Mouse (Mus musculus): ENCODE measurements around the gene Ubac2. TPM values are rescaled to one million over a fixed set of nuclear protein-coding genes. Genes with fewer than 3 reads are reported as not detected.

Ubac2 gene
- total RNA-seq, 2 experiments from 2014 or later = 22.9 to 24.4 TPM

DNA sequence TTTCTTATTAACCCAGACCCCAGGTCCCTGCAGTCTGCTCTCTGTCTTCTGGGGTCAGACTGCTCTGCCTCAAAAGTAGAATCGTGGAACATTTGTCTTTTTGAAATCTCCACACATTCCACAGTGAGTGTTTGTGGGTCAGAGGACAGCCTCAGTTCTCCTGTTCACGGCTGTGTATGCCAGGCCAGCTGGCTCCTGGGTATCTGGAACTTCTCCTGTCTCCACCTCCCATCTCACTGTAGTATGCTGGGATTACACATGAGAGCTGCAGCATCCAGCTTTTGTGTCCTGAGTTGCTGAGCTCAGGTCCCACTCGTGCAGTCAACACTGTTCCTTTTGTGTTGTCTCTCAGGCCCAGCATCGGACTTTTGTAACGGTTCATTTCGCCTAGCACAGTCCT, 46.5 kb downstream of the Ubac2 start:
- no peak for DNase-seq

DNA sequence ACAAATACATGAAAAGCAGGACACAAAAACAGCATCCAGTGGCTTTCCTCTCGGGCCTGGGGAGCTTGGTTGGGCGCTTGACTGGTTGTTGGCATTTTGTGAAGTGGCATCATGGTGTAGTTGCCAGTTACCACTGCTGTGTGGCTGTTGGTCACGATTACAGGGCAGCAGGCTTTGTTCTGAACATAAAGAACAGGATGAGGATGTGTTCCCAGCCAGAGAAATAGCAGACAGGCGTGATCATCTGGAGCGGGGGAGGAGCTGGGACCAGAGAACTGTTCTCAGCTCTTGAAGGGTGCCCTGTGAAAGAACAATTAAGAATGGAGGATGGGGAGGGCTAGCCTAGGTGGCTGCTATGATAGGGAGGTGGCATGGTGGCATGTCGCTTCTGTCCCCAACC, 48.5 kb downstream of the Ubac2 start:
- no peak for DNase-seq

DNA sequence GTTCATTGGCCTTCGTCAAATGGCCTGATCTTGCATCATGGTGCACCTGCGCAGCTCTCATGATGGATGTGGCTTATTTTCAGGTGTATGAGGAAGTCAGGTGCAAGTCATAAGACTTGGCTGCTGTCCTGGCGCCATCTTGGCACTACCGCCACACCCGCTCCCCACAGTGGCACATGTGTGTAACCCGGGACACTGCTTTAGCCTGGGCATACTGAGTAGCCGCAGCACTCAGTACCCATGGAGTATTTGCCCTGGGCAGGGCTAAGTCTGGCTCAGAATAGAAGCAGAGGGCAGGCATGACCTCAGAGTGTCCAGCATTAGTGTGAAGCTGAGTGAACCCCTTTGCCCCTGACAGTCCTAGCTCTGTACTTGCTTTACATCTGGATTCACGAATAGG, 49.0 kb downstream of the Ubac2 start:
- DNase-seq = no peak

DNA sequence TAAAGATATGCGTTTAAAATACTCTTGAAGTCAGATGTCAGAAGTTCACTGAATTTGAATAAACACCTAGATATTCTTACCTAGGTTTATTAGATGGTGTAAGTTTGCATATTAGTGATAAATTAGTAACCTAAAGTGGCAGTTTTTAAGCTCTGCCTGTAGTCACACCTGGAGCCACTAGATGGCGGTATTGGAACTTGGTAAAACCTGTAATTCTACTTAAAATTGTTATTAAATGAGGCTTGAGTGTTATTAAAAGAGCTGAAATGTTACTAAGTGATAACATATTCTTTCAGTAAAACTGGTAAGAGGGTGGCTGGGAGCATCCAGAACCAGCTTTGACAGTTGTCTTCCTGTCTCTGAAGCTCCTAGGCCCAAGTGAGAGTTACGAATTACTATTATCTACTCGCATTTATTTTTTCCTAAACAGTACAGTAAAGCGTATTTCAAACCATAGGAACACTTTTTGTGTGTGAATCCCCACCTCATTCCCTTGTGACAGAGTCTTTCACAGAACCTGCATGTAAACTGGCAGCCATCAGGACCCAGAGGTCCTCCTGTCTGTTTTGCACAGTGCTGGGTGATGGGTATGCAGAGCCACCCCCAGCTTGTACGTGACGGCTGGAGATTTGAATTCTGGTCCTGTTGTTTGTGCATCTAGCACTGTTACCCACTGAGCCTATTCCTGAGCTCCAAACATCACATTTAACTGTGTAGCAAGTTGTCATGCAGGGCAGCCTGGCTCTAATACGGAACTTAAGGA, 50.1 kb downstream of the Ubac2 start:
- no peak for DNase-seq

DNA sequence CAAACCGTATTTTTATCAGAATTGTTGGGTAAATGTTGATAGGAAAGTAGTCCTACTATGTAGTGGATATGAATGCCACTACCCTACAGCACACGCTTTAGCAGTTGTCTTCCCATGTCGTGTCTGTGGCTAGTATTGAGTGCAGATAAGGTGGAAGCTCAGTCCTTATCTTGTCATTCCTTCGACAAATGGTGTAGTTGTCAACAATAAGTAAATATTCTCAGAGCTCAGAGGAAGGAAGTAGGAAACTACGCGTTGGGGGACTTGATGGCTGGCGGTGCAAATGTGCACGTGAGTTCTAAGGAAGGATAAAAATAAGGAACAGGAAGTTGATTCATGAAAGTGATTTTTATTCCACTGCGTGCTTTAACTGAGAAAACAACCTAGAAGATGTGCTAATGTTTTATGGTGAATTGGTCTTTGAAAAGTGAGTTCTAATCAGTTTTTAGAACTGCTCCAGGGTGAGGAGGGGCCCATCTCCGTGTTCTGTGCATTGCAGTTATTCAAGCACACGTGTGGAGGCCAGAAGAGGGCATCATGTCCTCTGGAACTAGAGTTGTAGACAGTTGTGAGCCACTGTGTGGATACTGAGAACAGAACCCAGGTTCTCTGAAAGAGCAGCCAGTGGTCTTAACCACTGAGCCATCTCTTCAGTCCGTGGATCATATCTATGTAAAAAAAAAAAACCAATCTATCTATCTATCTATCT, 51.0 kb downstream of the Ubac2 start:
- DNase-seq = no peak

DNA sequence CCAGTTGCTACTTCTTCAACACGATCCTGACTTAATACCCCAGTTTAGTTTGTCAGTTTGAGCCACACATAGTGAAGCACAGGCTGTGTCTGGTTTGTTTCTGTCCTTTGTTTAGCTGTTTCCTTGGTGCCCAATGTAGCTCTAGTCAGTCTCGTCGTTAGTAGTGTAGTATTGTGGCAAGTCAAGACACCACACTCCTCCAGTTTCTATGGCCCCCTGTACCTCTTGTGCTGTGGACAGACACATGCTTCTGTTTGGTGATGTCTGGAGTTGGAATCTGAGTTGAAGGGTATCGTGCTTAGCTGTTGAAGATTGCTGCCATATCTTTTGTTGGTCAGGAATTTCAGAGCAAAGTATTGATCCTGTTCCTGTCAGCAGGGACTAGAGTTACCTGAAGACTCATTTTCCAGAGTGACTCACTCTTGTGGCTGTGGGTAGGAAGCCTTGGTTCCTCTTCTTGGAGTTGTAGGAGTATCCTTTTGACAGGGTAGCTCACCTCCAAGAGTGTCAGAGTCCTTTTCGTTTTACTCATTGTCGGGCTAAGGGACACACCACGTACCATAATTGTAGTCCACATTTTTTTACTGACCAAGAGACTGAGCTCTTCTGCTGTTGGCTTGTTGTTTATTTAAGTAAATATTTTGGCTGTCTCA, 52.4 kb downstream of the Ubac2 start:
- no peak for DNase-seq

DNA sequence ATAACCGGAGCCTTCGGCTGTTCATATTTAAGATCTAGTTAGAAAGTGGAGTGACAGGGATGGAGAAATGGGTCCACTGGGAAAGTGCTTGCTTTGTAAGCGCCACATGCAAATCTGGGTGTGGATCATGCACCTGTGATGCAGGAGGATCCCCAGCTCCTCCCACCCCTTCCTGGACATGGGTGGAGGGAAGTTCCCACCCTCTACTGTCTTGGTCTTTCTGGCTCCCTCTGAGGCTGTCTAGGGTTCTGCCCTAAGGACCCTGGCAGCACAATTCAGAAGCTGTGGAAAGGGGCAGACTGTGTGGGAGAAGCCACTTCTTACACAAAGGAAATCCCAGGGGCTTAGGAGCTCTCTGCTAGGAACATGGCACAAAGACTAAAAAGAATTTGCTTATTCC, 53.2 kb downstream of the Ubac2 start:
- no peak for DNase-seq

DNA sequence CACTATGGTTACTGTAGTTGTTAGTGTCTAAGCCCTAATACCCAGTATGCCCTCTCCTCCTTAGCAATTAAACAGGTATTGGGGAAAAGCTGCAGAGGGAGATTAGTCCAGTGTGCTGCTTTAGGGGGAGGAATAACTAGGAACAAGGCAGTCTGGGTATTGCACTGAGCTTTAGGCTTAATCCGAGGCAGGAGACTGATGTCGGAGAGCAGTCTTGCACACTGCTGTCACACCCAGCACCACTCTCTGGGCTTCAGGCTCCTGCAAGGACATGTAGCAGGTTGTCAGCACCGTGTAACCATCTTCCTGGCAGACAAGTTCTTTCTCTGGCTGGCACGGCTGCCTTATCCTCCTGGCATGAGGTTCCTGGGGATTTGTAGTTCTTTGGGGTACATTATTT, 53.8 kb downstream of the Ubac2 start:
- DNase-seq = no peak

DNA sequence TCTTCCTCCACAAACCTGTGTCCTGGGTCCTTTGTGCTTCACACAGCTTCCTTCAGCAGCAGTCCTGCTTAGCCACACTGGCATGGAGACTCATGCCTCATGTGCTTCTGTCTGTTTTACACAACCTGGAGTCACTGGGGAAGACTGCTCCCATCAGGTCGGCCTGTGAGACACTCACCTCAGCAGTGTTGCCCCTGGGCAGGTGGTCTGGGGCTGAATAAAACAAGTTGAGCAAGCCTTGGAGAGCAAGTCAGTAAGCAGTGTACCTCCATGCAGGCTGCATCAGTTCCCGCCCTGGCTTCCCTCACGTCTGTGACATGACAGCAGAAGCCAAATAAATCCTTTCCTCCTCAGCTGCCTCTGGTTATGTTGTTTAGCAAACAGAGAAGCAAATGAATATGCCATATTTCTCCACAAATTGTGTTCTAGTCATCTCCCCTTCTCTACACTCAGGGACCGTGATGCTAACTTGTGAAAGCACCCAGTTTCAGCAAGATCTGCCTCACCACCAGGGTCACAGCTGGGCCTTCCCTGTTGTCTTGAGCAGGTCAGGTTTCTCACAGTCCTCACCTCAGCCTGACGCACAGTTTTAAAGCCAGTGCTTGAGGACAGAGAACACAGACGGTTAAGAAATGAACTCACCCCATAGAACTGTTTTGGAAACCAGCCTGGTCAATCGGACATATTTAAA, 55.6 kb downstream of the Ubac2 start:
- no peak for DNase-seq

DNA sequence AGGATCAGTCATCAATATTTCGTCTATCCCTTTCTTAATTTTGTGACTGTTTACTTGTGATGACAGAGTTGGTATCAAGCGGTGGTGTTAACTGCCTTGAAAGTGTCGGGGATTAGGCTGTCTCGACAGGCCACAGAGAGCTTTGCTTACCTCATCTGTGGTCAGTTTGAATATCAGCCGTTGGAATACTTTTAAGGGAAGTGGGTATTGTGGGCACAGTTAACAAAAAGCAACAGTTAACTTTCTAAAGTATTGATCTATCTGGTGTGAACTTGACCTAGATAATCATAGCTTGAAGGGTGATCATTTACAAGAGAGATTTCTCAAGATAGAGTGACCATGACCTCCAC, 56.2 kb downstream of the Ubac2 start:
- DNase-seq = no peak

DNA sequence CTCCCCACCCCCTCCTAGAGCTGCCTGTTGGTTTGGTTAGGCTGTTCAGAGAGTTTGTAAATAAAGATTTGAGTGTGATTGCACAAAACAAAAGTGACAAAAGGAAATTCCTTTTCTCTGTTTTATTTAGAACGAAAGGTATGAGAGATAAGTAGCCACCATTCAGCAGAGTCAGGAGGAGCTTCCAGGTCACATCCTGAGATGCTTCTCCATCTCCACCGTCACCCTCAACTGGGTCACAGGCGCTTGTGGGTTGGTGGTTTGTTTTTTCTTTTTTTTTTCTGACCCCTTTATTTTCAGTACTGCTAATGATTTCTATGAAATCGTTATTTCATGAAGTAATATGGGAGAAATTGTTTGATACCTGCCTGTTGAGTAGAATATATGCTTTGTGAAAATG, 57.9 kb downstream of the Ubac2 start:
- no peak for DNase-seq

DNA sequence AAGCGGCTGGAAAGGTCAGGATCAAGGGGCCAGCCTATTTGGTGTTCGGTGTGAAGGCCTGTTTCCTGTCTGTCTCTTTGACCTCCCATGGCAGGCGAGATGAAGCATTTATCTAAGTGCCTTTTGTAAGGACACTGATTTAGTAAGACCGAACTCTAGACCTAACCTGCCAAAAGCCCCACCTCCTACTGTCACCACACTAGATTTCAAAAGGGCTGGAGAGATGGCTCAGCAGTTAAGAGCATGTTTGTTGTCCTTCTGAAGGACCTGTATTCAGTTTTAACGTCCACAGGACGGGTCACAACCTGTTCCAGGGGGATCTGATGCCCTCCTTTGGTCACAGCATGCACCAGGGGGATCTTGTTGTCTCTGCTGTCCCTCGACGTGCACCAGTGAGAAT, 58.4 kb downstream of the Ubac2 start:
- no peak for DNase-seq

DNA sequence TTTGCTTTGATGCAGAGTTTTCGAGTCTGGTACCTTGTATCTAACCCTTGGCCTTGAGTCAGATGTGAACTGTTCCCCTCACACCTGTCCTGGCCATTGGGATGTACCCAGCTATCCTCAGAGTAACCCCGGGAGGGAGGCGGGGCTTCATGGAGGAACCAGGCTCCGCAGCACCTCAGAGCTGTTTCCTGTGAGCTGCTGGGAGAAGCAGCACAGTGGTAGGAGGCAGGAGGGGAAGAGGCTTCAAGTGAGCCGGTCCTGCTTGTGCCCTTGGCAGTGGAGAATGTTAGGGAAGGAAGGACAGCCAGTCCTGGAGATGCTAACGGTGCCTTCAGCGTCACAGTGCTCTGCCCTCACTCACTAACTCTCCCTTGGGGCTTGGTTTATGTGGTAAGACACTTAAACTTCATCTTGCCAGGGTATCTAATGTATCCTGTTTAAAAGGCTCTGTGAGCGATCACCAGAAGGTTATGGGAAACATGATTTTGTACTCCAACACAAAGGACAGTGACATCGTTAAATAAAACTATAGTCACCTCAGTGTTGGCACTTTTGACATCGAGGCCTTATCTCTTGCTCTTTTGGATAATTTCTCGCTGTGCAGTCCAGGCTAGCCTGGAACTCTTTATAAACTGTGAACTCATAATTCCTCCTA, 59.3 kb downstream of the Ubac2 start:
- DNase-seq = no peak

DNA sequence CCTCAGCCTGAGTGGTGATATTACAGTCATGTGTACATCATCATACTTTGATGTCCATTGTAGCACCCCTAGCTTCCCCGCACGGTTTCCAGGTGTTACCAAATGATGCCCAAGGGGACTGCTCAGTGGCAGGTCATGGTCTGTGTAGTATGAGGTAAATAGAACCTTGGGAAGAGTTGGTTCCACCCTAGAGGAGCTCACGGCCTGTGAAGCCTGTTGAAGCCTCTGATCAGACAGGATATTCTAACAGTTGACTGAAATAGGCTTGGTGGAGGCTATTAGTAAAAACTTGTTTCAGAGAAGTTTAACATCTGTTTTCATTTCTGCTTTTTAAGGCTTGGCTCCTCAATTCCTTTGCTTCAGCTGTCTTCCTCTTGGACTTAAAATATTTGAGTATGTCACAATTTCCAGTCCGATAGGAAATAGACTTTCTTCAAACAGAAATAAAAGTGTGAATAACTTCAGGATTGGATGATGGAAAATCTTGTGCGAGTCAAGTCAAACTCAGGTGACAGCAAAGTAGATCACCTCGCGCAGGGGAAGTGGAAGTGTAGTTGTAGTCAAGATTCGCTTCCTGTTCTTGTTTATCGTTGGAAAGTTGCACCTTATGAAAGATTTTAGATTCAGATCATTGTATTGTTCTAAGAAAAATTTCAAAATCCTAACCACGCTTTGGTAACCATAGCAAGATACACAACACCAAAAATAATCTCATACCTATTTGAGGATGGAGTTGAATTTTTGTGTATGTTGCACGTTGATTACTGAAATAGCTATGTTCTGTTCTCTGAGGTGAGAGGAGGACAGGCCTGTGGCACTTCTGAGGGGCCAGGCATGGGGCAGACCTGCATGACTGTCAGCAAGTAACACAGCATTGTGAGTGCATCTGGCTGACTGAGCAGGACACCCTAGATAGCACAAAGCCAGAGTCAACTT, 60.1 kb downstream of the Ubac2 start:
- DNase-seq = no peak

DNA sequence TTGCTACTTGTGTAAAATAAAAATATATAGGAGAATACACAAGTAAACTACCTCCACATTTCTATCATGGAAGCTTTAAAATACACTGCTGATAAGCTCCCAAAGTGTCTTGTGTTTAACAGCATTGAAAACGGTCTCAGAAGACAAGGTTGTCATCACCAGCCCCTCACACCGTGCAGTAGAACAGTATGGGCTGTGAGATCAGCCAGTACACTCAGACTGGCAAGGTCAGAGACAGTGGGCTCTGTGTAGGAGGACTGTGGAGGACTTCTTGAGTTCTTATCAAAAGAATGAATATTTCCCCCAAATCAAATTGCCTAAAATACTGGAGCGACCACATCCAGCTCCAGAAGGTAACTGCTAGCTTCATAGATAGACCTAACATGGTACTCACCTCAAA, 61.2 kb downstream of the Ubac2 start:
- DNase-seq = no peak

DNA sequence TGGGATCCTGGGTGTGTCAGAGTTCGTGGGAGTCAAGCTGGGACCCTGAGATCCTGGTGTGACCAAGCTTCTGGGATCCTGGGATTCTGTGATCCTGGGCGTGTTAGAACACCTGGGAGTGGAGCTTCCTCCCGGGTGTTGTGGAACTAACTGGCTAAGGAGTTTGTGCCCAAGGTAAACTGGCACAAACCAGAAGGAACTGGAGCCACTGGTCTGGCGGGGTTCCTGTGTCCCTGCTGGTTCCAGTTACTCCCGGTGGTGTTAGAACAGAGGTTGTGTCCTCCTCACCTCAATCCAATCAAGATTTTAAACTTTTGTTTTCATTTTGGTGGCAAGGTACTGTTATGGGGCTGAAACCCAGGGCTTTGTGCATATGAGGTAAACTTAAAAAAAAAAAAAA, 67.7 kb downstream of the Ubac2 start:
- no peak for DNase-seq

DNA sequence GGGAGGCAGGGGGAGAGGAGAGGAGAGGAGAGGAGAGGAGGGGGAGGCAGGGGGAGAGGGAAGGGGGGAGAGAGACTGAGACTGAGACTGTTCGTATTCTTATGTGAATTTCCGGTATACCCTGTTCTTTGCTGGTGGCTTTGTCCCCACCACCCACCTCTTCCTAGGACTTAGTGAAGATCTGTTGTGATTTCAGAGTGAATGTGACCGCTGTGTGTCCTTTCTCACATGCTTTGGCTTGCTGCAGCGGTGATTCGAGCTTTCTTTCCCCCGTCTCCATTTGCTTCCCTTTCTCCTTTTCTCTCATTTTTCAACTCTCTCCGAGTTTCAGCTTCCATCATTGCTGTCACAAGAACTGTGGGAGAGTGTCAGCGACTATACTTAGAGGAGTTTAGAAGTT, 68.3 kb downstream of the Ubac2 start:
- DNase-seq = no peak

DNA sequence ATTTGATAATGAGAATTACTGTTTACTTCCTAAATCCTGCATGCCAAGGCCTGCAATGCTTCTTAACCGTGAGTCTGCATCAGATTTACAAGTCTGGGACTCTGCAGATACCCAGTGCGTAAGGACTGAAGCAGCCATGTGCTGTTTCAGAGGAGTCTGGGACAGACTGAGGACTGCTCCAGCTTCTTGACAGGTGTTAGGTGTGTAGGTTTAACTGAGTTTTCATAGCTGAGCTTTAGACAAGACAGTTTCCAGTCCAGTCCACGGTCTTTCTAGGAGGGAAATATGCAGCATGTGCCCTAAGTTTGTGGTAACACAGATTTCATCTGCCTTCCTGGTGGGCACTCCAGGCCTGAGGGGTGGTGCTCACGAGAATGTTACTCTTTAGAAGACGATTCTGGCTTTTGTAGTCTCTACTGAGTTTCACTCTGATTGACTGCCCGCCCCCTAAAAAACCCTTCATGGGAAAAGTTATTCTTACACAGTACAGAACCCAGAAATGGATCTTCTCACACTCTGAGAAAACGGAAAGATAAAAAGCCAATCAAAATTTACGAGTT, 68.9 kb downstream of the Ubac2 start:
- DNase-seq = no peak

DNA sequence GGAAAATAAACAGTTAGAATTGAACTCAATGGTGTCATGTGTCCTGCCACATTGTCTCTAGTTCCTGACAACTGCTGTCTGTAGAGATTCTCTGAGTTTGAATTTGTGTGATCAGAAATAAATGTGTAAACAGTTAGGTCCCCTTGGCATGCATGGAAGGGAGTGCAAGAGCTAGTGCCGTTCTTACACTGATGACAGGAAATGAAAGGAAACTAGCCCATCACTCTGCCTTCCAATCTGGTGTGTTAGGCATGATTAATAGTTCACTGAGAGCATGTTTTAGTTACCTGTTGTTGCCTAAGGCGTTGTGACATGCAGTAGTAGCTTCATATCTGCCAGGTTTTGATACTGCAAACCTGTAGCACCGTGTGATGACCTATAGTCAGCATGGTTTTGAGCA, 69.5 kb downstream of the Ubac2 start:
- DNase-seq = no peak

DNA sequence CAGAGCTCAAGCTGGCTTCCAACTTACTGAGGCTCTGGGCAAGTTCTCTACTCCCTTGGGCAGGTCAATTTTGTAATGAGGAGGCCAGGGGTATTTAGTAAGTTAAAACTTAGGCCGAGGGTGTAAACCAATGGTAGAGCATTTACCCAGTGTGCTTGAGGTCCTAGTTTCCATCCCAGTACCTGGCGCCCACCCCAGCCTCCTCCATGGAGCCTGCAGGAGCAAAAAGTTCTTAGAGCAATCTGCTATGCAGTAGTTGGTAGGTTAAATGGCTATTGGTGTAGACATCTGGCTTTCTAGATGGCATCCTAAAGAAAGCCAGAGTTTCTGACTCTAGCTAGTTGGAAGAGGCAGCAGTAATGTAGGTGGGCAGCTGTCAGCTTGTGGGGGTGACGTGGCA, 71.0 kb downstream of the Ubac2 start:
- DNase-seq = no peak

DNA sequence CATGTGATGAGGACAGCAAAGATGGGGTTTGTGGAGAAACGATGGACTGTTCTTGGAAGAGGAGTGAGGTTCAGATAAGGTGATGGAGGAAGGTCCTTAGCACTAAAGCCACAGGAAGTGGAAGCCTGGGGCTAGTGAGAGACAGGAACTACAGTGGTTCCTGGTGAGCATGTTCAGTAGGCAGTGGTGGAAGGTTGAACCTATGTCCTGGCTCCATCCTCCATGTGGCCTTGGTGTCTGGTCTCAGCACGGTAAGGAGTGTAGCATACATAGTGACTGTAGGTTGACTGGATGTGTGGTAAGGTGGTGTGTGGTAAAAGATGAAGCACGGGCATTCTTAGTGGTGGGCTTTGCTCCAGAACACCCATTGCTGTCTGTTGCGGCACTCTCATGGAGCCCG, 71.5 kb downstream of the Ubac2 start:
- no peak for DNase-seq

Measured in gastrocnemius, postnatal 25 days (tissue).